Mouse (Mus musculus) intestine, embryonic 14.5 days (tissue): ENCODE data around the gene Parva. TPM values are rescaled to one million over a fixed set of nuclear protein-coding genes. Genes with fewer than 3 reads are reported as not detected.

ENCODE experiments used
- ATAC-seq: fragments of 200-750 bp; cut with Nextera tagmentation; replicated peaks from 2 replicates; pipeline ENCODE4 v1.8.0; 2017; ENCODE audit warnings: low read depth, moderate number of reproducible peaks, moderate TSS enrichment, moderate library complexity; ENCODE audit not compliant: low FRiP score, low TSS enrichment
- DNase-seq: peaks from one replicate; pipeline ENCODE4 v3.0.0-alpha.2; 2018; ENCODE audit warnings: low spot score
- H3K27ac ChIP-seq: fragments of 300-500 bp; sonication (generic); 2 replicates; pipeline ENCODE4 v1.5.1; 2014; ENCODE audit warnings: low read depth, mild to moderate bottlenecking, control low read depth
- H3K27me3 ChIP-seq: fragments of 300-500 bp; sonication (generic); replicated peaks from 2 replicates; pipeline ENCODE4 v1.6.1; 2014; ENCODE audit warnings: low read length, control low read depth; ENCODE audit not compliant: control insufficient read depth, insufficient read depth
- H3K36me3 ChIP-seq: fragments of 300-500 bp; sonication (generic); 2 replicates; pipeline ENCODE4 v1.6.1; 2014; ENCODE audit warnings: low read length, control low read depth; ENCODE audit not compliant: control insufficient read depth, insufficient read depth
- H3K4me1 ChIP-seq: fragments of 300-500 bp; sonication (generic); replicated peaks from 2 replicates; pipeline ENCODE4 v1.6.1; 2014; ENCODE audit warnings: low read length, control low read depth, mixed read lengths; ENCODE audit not compliant: control insufficient read depth, insufficient read depth
- H3K4me2 ChIP-seq: fragments of 300-500 bp; sonication (generic); 2 replicates; pipeline ENCODE4 v1.6.1; 2014; ENCODE audit warnings: low read length
- H3K4me3 ChIP-seq: fragments of 300-500 bp; sonication (generic); 2 replicates; pipeline ENCODE4 v1.5.1; 2014; ENCODE audit warnings: low read depth, low read length, control low read depth, mixed read lengths
- H3K9ac ChIP-seq: fragments of 300-500 bp; sonication (generic); 2 replicates; pipeline ENCODE4 v1.6.1; 2014; ENCODE audit warnings: mild to moderate bottlenecking, low read length
- H3K9me3 ChIP-seq: fragments of 300-500 bp; sonication (generic); 2 replicates; pipeline ENCODE4 v1.6.1; 2016; ENCODE audit warnings: low read length, control low read depth; ENCODE audit not compliant: control insufficient read depth
- WGBS: fragments of 180-500 bp; shearing (Covaris S2); extraction: QIAGEN DNeasy Blood & Tissue Kit; methylation state at CpG from one replicate; pipeline ENCODE4 v1.1.7; 2014; 5-methylcytosine and 5-hydroxymethylcytosine counted together
- polyA plus RNA-seq: library from polyadenylated mRNA; unstranded; fragments of >200 nt; fragmentation: Nextera tagmentation; extraction: Ambion mirVana; gene quantifications from 2 replicates; pipeline ENCODE4 v1.2.1, GENCODE M21; 2014

The Parva gene
- polyA plus RNA-seq, 1 experiment from 2014 or later: 102 TPM

DNA sequence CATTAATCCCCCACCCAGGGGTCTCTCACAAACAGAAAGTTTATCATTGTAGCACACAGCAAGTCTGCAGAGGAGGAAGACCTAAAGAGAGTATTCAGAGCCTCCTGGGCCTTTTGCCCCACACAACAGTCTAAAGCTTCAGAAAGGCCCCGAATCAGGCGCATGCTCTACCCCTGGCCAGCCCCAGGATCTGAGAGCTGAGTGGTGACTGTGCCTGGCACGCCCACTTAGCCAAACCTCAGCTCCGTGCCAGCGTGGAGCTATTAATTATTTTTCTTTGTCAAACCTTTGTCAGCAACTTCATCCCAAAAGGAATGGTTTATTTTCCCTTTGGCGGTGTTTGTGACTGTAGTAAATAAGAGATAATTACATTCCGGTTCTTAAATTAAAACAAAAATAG lies 44.0 kb downstream of the Parva start:
- no peak for DNase-seq
- no peak overlapping the region for H3K4me3 ChIP-seq
- H3K4me2 ChIP-seq: no peak overlapping the region
- no peak overlapping the region for H3K27ac ChIP-seq
- WGBS: 72% methylated on average over 7 of the region's 7 CpGs
- no peaks in the 10 kb centered on the region for H3K9me3 ChIP-seq
- peaks cover 41% of the 10 kb centered on the region for H3K4me1 ChIP-seq
- no peaks in the 10 kb centered on the region for H3K27me3 ChIP-seq
- H3K36me3 ChIP-seq: no peaks in the 10 kb centered on the region
- no peak overlapping the region for H3K9ac ChIP-seq
- ATAC-seq: no peak

- 72% methylated on average over 10 of the region's 10 CpGs for WGBS
- Histone ChIP-seq H3K4me1 (peaks cover 34% of the 10 kb centered on the region), H3K4me3 (no peak overlapping the region), H3K27ac (peak overlapping the region; percentile 43; the same call in 1 of the 2 replicates), H3K36me3 (no peaks in the 10 kb centered on the region), H3K27me3 (no peaks in the 10 kb centered on the region), H3K9me3 (no peaks in the 10 kb centered on the region), H3K9ac (no peak overlapping the region), H3K4me2 (no peak overlapping the region)
- ATAC-seq (no peak), DNase-seq (no peak)
Measured at GRCm38 (mm10) chr7:112472024-112472707, 44.9 kb downstream of the Parva start.

- Histone ChIP-seq H3K36me3 (no peaks in the 10 kb centered on the region), H3K27me3 (no peaks in the 10 kb centered on the region), H3K4me3 (no peak overlapping the region), H3K27ac (peak overlapping the region; percentile 43; the same call in 1 of the 2 replicates), H3K4me1 (peaks cover 31% of the 10 kb centered on the region), H3K9me3 (no peaks in the 10 kb centered on the region), H3K4me2 (no peak overlapping the region), H3K9ac (no peak overlapping the region)
- ATAC-seq (no peak), DNase-seq (no peak)
- WGBS: 65% methylated on average over 9 of the region's 9 CpGs
Measured at GRCm38 (mm10) chr7:112472708-112473281, 45.5 kb downstream of the Parva start.

DNA sequence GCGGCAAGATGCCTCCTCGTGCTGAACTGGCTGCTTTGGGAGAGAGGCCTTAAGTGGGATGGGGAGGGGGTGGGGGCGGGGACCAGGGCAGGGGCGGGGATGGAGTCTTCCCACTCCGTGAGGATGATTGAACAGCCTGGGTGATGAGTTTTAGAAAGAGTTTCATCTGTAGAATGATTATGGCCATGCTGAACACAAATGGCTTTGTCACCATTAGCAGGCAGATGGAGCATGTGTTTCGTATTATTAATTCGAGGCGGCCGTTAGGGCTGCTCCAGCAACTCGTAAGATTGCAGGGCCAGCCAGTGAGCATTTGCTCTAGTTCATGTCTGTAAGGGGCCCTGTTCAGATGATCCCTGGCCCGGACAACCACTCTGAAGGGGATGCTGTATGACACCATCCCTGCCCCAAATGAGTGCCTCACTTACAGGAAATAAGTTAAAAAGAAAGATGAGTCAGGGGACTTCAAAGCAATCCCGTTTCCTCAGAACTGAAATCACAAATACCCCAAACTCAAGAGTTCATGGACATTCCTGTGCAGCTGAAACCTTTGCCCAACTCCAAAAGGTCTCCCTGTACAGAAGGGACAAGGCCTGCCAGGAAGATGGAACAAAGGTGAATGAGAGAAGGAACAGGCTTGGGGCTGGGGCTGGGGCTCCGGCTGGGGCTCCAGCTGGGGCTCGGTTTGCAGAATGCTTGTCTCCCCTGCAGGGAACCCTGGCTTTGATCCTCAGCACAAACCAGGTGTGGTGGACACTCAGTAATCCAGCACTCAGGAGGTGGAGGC lies 46.5 kb downstream of the Parva start:
- H3K4me1 ChIP-seq: peaks cover 31% of the 10 kb centered on the region
- no peaks in the 10 kb centered on the region for H3K9me3 ChIP-seq
- peak overlapping the region; percentile 78 for H3K27ac ChIP-seq
- H3K9ac ChIP-seq: no peak overlapping the region
- DNase-seq (no peak), ATAC-seq (peak; percentile 55; the same call in 1 of the 2 replicates)
- H3K4me3 ChIP-seq: no peak overlapping the region
- no peaks in the 10 kb centered on the region for H3K27me3 ChIP-seq
- H3K36me3 ChIP-seq: no peaks in the 10 kb centered on the region
- WGBS: 27% methylated on average over 14 of the region's 14 CpGs
- H3K4me2 ChIP-seq: no peak overlapping the region

GRCm38 (mm10) chr7:112479116-112479515 lies 51.8 kb downstream of the Parva start:
- WGBS: 34% methylated on average over 6 of the region's 6 CpGs
- H3K9ac ChIP-seq: no peak overlapping the region

DNA sequence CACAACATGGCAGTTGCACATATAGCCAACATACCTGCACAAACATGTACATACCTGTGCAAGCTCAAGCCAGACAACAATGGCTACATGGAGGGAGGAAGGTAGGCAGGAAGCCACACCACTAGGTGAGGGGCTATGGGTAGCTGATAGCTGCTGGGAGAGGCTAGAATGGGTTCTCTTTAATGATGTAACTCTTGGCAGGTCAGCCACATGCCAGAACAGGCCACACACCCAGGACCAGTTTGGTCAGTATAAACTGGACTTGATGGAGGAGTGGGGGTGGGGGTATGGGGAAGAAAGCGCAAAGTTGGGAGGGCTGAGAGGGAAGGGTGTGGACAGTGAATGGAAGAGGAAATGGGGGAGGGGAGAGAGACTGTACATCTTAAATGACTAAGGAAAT lies 53.7 kb downstream of the Parva start:
- Histone ChIP-seq H3K9ac (no peak overlapping the region), H3K9me3 (no peaks in the 10 kb centered on the region), H3K4me3 (no peak overlapping the region), H3K4me1 (peaks cover 31% of the 10 kb centered on the region), H3K27ac (no peak overlapping the region), H3K27me3 (no peaks in the 10 kb centered on the region), H3K4me2 (no peak overlapping the region), H3K36me3 (no peaks in the 10 kb centered on the region)
- DNase-seq (no peak), ATAC-seq (0 out of 2 replicates have a peak, but pooled peaks have one; percentile 8)
- 65% methylated on average over 1 of the region's 1 CpGs for WGBS

More at GRCm38 (mm10) chr7:112479116-112479515, 51.8 kb downstream of the Parva start:
- Histone ChIP-seq H3K27ac (peak overlapping the region; percentile 39; the same call in 1 of the 2 replicates), H3K27me3 (no peaks in the 10 kb centered on the region), H3K9me3 (no peaks in the 10 kb centered on the region), H3K4me3 (no peak overlapping the region), H3K4me2 (no peak overlapping the region), H3K36me3 (no peaks in the 10 kb centered on the region), H3K4me1 (peaks cover 34% of the 10 kb centered on the region)
- ATAC-seq: peak; percentile 40; the same call in 1 of the 2 replicates
- no peak for DNase-seq

- Histone ChIP-seq H3K36me3 (no peaks in the 10 kb centered on the region), H3K9me3 (no peaks in the 10 kb centered on the region), H3K27ac (no peak overlapping the region), H3K4me2 (no peak overlapping the region), H3K4me1 (peaks cover 31% of the 10 kb centered on the region), H3K9ac (no peak overlapping the region), H3K4me3 (no peak overlapping the region), H3K27me3 (no peaks in the 10 kb centered on the region)
- WGBS: 88% methylated on average over 7 of the region's 7 CpGs
- DNase-seq: no peak
- no peak for ATAC-seq
Measured at GRCm38 (mm10) chr7:112482572-112482971, 55.3 kb downstream of the Parva start.

DNA sequence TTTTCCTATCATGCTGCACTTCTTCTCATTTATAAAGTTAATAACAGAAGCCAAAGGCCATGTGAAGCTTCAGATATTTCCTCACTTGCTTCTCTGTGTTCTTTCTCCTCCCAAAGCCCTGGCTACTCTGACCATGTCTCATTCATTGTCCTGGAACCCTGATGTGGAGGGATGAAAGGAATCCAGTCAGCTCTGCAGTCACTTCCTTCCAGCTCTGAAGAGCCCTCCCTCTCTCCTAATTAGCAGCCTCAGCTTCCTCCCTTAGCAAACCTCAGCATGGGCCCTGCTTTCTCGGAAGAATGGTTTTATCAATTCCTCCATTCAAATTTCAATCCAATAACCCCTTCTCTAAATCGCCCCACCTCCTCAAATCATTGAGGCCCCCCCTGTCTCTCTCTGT lies 56.1 kb downstream of the Parva start:
- Histone ChIP-seq H3K9me3 (no peaks in the 10 kb centered on the region), H3K4me3 (no peak overlapping the region), H3K27ac (0 out of 2 replicates have a peak overlapping the region, but pooled peaks have one; percentile 27), H3K4me1 (peaks cover 30% of the 10 kb centered on the region), H3K36me3 (no peaks in the 10 kb centered on the region), H3K4me2 (no peak overlapping the region), H3K9ac (no peak overlapping the region), H3K27me3 (no peaks in the 10 kb centered on the region)
- ATAC-seq: no peak
- WGBS: 28% methylated on average over 2 of the region's 2 CpGs
- DNase-seq: no peak
